Mouse (Mus musculus): ENCODE measurements at regions not wholly inside any gene's neighbourhood (a gene's known extent, or its start where the extent isn't known, plus 50 kb on each side); places are given as distances from the start of the nearest gene placed in this dataset.

DNA sequence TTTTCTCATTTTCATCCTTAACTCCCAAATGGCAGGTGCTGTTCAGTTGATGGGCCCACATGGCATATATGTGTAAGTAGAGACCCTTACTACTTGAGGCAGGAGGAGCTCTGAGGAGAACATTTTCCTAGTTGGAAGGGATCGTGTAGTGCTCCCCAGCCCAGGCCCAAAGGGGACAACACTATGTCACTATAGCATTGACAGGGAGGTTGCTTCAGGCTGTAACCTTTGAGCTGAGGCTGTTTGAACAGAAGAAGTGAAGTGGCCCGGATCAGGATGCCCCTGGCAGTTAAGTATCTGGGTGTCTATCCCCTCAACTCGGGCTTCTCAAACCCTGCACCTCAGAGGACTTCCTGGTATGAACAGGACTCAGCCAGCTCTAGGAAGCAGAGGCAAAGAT is 79.5 kb upstream of the Msx1 start:
- CTCF ChIA-PET: no interaction called here

DNA sequence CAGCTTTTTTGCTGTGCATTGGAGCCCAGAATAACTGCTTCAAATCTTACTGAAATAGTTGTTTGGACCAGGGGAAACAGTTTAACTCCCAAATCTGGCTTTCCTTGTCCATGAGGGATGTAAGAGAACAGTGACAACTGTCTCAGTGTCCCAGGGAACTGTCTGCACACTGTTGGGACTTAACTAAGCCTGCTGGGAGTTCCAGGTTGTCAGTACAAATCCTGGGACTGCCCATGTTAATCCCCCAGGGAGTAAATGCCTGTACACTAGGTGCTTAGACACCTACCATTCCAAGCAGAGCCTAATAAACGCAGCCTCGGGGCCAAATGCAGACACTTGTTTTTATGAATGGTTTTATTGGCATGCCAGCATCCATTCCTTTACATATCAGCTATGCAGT is 78.4 kb upstream of the Msx1 start:
- ChIA-PET CTCF (no interaction called here), POLR2A (interaction anchor here in 2 of 4 experiments (0.6 to 0.7 kb wide), 2 partner anchors 11 to 297 kb away, joined by 3 read pairs; no protein-coding TSS in a partner anchor)

More for the DNA sequence above, 79.5 kb upstream of the Msx1 start:
- POLR2A ChIA-PET: no interaction called here

DNA sequence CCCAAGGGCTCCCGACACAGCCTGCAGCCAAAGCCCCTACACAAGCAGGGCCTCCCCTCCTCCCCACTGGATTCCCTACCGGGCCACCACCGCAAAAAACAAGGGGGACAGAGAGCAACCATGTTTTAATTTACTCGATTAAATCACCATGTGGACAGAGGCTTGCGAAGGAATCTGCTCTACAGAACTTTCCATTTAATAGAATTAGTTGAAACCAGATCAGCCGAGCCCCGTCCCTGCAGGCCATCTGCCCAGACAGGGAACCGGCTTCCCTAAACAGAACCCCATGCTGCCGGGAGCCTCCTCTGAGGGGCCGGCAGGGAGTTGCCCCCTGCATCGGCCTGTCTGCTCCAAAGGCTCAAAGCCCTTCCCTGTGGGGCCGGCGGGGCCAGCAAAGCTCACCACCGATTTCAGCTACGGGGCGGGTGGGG is 77.5 kb upstream of the Msx1 start:
- CTCF ChIA-PET: interaction anchor here in 1 of 4 experiments (0.6 kb wide), 1 partner anchor 548 kb away, joined by 3 read pairs; no protein-coding TSS in a partner anchor
- POLR2A ChIA-PET: no interaction called here

DNA sequence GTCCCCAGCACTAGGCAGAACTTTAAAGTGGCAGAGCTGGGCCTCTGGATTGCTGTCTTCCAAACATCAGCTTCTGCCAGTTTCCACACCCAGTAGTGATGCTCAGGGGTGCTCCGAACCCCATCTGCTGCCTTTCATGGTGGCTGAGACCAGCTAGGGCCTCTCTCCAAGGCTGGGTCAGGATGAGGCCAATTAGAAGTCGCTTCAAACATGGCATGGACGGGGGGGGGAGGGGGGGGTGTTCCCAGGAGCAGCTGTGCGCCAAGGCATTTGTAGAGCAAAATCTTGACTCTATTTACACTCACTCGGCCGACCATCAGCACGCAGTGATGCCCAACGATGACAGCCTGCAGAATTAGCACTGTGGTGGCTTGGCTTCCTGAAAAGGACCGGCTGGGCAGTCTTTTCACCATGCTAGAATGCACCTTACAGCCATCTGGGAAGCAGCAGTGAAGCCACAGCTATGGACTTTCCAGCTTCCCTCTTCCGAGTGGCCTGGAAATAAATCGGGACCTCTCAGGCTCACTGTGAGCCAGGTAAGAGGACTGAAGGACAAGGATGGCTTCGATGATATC is 73.7 kb upstream of the Msx1 start:
- POLR2A ChIA-PET: interaction anchor here in 1 of 4 experiments (0.6 kb wide), 1 partner anchor 672 kb away, joined by 4 read pairs; no protein-coding TSS in a partner anchor
- CTCF ChIA-PET: no interaction called here

DNA sequence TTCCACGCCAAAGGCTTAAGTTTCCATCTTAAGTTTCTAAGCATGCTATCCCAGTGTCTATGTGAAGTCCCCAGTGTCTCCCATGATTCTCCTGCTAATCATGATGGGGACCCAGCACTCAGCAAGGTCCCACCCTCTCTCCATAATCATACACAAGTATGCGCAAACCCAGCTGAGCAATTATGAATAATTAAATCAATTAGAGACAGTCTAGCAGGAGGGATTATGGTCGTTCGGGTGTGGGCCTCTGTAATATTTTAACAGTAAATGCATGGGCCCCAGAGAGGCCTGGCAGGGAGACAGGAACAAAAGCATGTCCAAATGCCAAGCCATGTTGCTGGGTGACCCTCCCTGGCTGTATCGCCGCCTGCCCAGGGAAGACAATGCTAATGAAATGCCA is 73.1 kb upstream of the Msx1 start:
- CTCF ChIA-PET: no interaction called here
- POLR2A ChIA-PET: interaction anchor here in 1 of 4 experiments (0.6 kb wide), 1 partner anchor 673 kb away, joined by 4 read pairs; no protein-coding TSS in a partner anchor

DNA sequence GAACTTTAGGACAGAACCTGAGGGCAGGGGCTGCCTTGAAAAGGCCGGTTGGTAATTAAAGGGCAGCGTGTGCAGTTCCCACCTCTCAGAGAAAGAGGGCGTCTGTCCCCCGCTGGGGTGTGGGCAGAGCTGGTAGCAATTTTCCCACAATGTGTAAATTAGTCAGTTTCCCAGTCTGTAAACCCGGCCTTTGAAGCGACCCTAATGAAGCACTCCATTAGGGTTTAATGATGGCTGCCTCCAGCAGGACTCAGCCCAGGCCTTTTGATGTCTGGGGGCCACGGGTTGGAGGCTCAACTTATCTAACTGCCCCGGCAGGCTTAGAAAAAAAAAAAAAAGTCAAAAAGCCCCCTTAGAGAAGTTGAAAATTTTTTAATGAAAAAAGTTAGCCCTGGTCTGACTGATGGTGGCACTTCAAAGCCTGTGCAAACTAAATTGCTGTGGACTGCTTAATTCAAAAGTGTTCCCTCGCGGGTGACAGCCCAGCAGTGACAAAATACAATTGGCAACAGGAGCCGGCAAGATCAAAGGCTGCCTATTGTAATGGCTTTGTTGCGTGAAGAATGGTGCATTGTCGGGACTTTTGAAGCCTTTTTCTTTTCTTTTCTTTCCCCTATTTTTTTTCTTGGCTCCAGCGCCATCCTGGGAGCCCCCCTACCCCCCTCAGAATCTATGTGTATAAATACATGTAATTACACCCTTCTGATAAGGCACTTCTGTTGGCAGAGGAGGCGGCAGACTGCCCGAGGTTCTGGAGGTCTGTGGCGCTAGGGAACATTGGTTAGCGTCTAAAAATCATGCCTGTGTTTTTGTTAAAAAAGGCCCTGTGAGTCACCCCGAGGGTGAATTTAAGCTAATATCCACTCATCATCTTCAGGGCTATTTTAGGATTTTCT is 71.3 kb upstream of the Msx1 start:
- ChIA-PET POLR2A (no interaction called here), CTCF (interaction anchor here in 1 of 4 experiments (1.1 kb wide), 1 partner anchor 302 kb away, joined by 3 read pairs; no protein-coding TSS in a partner anchor)

DNA sequence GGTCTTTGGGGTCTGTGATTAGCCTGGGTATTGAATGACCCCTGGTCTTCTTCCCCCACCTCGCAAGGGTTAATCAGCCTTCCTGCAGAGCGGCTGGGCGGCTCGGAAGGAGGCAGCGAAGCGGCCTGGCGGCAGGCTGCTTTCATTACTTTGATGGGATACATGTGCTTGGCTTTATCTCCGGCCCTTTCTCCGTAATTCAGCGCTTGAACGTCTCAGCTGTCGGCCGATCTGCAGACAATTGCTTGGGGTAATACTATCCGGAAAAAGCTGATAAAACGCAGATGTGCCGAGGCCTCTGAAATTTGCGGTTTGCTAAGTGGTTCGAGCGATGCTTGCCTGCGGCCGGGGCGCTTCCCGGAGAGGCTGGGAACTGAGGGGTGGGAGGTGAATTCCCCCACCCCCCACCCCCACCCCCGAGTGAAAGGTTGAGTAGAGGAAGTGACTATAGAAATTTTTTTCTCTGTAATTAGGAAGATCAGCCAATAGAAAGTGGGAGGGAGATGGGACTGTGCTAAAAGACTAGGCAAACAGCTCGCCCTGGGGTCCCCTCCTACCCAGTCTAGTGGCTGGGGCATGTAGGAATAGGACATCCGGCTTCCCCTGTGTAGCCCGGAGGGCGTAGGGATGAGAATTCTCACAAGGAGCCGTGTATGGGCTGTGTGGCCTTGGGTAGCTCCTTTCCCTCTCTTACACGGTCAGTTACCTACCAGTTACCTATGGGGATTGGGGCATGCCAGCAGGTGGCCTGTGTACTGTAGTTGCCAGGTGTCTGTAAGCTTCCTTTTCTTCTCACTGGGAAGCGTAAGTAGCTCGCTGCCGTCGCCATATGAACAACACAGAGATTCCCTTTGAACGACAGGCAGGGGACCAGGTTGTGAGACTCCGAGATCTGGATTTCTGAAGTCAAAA is 69.5 kb upstream of the Msx1 start:
- CTCF ChIA-PET: interaction anchor here in 2 of 4 experiments (0.6 to 1.0 kb wide), 2 partner anchors 15 to 65 kb away, joined by 3 to 5 read pairs; no protein-coding TSS in a partner anchor
- POLR2A ChIA-PET: interaction anchor here in 1 of 4 experiments (0.6 kb wide), 1 partner anchor 193 kb away, joined by 3 read pairs; no protein-coding TSS in a partner anchor

DNA sequence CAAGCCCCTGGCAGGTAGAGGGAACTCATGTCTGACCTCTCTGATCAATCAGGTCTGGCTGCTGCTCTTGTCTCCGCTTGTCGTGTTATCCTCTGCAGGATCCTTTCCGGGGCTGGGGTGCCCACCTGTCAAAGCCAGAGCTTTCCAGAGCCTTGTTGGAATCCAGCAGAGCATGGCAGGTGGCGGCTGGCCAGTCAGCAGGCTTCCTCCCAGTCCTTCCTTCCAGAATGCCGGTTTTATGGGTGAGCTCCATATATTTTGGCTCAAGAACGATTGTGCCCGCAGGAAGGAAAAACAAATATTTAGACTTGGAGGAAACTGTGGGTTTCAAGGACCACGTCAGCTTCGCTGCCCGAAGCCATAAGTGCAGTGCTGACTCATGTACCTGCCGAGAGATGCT is 66.3 kb upstream of the Msx1 start:
- CTCF ChIA-PET: no interaction called here
- POLR2A ChIA-PET: no interaction called here

DNA sequence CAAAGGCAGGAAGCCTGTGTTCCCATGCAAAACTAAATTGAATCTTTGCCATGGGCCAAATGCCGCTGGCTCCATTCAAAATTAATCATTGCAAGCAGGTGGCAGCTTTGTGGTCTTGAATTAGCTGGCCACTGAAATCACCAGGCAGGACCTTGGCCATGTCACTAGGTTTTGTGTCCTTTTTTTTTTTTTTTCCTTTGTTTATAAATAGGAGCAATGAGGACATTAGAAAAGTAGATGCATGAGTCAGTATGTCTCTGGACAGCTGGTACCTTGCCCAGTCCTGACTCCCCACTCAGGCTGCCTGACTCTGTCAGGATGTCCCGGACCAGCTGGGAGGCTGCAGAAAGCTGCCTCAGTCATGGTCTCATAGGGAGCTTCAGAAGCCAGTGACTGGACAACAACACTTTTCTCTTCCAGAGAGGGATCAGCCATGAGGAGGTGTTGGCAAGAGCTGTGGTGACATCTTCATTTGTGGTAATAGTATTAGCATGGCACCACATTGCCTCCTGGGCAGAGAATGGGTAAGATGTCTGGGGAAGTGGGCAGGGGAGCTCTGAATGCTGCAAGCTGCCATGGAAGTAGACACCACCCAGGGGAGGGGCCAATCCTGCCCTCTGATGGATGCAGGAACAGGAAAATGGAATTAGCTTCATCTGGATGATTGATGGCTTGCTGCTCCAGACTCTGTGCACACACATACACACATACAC is 55.4 kb upstream of the Msx1 start:
- CTCF ChIA-PET: no interaction called here
- POLR2A ChIA-PET: interaction anchor here in 1 of 4 experiments (0.7 kb wide), 1 partner anchor 151 kb away, joined by 7 read pairs; no protein-coding TSS in a partner anchor

DNA sequence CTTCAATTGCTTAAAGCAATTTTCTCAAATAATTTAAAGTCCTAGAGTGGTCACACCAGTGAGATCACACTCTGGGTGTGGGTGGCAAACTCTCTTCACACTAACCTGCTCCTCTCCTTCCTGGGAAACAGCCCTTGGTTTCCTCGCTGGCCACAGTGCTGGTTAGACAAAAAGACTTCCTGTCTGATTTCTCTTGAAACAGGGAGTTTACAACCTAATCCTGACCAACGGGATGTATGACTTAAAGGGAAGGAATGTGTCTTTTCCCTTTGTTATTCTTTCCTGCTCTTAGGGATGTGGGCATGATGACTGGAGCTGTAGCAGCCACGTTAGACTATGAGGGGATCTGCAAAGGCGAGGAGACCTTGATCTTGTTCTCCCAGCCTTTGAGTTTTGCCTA is 51.9 kb upstream of the Msx1 start:
- ChIA-PET POLR2A (interaction anchor here in 1 of 4 experiments (1.0 kb wide), 1 partner anchor 22 kb away, joined by 4 read pairs; no protein-coding TSS in a partner anchor), CTCF (no interaction called here)

DNA sequence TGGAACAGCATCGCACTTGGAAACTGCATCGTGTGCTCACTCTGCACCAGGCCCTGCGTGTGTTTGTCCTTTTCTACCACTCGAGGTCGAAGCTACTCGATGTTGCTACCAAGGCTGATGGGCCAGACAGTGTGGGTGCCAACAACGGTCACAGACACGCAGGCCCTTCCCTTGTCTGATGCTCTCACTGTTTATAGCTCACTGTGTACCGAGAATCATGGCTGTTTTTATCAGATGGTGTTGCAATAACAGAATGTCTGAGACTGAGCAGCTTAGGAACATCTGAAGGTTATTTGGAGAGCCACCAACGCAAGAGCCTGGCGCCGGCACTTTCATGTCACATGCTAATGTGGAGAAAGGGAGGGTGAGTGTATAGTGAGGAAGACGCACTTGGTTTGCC is 51.1 kb upstream of the Msx1 start:
- ChIA-PET POLR2A (interaction anchor here in 1 of 4 experiments (1.0 kb wide), 1 partner anchor 21 kb away, joined by 4 read pairs; no protein-coding TSS in a partner anchor), CTCF (interaction anchor here in 1 of 4 experiments (1.2 kb wide), 1 partner anchor 61 kb away, joined by 3 read pairs; no protein-coding TSS in a partner anchor)

DNA sequence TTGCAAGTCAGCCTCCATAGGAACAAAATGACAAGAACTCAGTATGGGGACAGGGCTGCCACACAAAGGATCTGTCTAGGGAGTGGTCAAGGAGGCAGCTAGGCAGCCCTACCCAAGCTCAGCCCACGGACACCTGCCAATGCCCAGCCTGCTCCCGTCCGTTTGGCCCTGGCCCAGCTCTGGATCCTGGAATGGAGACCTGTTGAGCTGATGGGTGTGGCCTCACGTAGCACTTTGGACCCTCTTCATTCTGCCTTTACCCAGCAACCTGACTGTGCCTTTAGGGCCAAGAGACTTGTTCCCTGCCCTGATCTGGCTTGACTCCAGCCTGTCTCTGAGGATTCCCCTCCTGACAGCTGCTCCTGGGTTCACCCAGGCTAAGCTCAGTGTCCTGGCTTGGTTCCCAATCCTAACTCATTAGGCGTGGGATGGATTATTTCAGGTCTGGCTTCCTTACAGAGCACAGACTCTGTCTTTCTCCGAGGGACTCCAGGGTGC is 50.5 kb upstream of the Msx1 start:
- POLR2A ChIA-PET: no interaction called here
- CTCF ChIA-PET: interaction anchor here in 1 of 4 experiments (1.2 kb wide), 1 partner anchor 60 kb away, joined by 3 read pairs; no protein-coding TSS in a partner anchor

Data from embryonic stem cell, embryonic (primary cell).